Mouse (Mus musculus) neutrophil, adult 5-6 weeks (primary cell): ENCODE data around the gene Agpat2. TPM values are rescaled to one million over a fixed set of nuclear protein-coding genes. Genes with fewer than 3 reads are reported as not detected.
A peak's percentile ranks its signal among the peaks of the same experiment; 100 is the strongest.

Experiments used
- ATAC-seq: fragments of 151-379, 151-347 bp; 2 replicates; pipeline ENCODE4 v1.8.0; 2017; ENCODE audit warnings: mild to moderate bottlenecking, moderate TSS enrichment; ENCODE audit not compliant: insufficient number of reproducible peaks, poor library complexity, low FRiP score, severe bottlenecking; ENCODE audit errors: extremely low read depth
- total RNA-seq: library from RNA; stranded (forward); fragments of 200-1000 nt; gene quantifications from 2 replicates; pipeline ENCODE4 v1.2.3, GENCODE M21; 2017

Gene Agpat2
- total RNA-seq, 1 experiment from 2014 or later, result 40.4 TPM

DNA sequence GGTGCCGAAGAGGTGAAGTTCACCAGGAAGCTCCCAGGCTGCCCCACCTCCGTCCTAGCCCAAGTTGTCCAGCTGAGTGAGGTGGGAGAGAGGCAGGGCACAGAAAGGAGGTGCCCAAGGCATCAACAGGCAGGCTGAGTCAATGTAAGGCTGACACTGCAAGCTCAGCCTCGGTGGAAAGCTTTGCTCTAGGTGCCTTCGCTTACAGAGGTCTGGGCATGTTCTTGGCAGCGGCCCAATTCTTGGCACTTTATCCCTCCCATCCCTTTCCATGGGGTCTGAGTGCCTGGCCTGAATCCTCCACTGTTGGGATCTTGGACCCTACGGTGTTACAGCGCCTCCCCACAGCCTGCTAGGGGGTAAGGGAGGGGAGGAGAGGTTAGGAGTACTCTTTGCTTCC, 21.5 kb downstream of the Agpat2 start:
- no peak for ATAC-seq

DNA sequence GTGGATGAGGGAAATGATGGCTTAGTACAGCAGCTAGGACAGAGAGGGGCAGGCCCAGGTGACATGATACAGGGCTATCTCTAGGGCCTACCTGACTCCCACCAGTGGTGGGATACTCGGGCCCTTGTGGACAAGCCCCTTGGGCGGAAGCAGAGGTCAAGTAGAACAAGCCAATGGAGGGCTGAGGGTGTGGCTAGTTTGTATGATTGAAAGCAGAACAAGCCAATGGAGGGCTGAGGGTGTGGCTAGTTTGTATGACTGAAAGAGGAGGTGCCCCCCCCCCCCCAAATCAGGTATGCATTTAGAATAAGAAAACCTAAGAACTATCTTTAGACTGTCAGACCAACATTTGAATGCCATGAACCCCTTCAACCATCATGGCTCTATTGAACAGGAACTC, 22.0 kb downstream of the Agpat2 start:
- ATAC-seq, result no peak

DNA sequence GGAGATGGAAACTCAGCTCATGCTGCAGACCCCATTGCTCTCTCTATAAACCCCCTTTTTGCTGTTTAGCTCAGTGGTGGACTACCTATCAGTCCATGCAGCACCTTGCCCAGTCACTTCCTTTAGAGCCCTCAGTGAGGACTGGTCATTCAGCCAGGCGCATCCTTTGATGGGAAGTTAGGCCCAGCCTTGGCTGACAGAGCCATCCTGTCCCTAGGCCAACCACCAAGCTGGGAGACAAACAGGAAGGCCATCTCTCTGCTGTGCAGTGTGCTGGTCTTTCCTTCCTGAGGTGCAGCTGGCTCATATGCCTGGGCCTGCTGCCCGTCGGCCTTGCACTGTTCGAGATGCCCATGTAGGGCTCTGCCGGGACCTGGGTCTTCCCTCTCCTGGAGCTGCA, 23.5 kb downstream of the Agpat2 start:
- no peak for ATAC-seq

DNA sequence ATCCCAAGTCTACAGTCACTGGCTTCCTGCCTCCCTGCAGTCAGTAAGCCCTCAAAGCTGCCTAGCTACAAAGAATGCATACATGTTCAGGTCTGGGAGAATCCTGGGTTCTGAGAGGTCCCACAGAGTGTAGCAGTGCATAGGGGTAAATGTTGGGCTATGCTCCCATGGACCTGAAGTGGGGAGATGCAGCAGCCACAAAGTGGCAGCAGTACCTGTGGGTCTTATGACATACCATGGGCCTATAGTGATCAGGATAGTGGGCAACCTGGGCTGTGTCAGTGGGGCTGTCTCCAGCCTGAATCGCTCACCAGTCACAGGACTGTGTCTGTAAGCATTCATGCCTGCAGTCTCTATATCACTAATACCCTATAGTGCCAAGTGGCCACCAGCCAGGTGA, 24.5 kb downstream of the Agpat2 start, which contains the start of gene Egfl7:
Egfl7 (plus strand) TSS at position 301 of the 400 bp plus-strand sequence.
- no peak for ATAC-seq

DNA sequence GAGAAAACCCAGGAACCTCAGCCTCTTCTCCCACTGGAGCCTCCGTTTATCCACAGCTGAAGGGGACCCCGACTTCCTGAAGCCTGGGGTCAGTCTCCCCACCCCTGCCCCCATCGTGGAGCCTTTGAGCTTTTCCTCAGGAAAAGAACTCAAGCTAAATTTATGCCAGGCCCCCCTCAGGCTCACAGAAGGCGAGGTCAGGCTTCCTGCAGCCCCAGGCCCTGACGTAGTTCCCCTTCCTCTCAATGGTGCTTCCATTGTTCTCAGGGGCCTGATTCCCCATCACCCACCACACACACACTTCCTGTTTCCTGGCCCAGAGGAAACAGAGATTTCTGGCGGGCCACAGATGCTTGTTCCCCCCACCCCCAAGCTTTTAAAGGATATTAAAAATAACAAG, 25.8 kb downstream of the Agpat2 start:
- ATAC-seq, result no peak

DNA sequence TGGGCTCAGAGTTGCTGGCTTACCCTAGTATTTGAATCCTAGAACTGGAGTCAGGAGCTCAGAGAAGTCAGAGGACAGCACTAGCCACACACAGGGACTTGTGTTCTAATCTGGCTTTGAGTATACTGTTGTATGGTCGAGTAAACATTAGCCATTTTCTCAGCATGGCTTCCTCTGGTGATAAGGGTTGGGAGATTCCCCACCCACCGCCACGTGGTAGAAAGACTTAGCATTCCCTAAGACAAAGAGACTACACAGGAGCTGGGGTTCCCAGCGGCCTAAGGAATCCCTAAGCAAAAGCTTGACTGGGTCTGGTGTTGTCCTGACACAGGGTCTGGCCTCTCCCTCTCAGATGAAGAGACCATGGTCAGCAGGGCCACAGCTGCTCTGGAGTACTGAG, 27.8 kb downstream of the Agpat2 start:
- ATAC-seq, result no peak

DNA sequence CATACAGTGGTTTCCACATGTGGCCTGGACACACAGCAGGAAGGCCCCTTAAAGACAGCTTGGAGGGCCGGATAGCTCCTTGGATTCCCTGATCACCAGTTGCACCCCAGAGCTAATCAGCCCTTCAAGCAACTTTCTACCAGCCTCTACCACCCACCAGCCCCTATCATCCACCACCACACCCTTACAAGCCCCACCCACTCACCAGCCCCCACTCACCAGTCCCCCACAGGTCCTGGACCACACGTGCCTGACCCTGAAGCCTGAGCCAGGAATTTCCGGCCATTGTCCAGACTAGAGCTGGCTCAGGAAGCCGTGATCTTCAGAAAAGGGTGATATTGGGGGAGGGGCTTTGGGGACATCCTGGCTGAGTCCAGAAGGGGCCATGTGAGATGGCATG, 28.4 kb downstream of the Agpat2 start:
- no peak for ATAC-seq

DNA sequence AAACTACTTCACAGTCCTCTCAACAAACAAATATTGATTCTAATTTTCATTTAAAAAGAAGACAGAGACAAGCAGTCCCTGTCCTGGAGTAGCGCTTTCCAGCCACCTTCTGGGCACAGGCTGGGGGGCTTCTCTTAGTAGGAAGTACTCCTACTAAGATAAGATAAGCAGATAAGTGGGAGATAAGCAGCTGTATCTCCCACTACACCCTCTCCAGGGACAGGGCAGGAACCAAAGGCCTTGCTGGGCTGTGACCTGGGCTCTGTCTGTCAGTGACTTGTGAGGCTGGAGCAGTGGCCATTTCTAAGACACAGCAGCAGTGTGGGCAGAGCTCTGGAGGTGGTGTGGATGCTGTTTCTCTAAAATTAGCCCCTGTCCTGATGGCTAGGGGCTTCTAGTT, 28.8 kb downstream of the Agpat2 start:
- no peak for ATAC-seq

DNA sequence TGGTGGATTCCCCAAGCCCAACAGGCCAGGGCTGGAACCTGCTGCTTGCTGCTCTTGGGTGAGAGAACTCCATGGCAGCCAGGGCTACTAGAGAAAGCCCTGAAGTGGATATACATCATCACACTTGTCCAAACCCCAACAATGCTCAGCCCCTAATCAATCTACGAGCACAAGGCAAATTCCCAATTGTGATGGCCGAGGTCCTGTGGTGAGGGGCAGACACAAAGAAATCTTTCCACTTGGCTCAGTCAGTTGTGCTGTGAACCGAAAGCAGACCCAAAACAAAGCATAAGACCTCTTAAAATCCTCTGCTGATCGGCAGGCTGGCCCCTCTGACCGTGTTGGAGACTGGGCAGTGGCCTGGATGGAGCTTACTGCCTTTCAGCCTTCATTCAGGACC, 29.4 kb downstream of the Agpat2 start:
- ATAC-seq, result no peak

DNA sequence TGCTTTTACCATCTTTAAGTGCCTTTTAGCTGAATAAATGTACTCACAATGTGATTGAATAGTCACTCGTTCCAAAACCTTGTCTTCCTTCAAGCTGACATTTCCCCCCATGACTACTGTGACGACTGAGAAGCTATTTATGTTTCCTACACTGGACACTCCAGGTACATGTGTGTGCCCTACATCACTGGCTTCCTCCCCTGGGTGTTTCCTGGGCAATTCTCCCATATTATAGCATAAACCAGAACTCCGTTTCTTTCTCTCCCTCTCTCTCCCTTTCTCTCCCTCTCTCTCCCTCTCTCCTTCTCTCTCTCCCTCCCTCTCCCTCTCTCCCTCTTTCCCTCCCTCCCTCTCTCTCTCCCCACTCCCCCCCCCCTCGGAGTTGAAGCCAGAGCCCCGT, 30.4 kb downstream of the Agpat2 start:
- ATAC-seq, result no peak

DNA sequence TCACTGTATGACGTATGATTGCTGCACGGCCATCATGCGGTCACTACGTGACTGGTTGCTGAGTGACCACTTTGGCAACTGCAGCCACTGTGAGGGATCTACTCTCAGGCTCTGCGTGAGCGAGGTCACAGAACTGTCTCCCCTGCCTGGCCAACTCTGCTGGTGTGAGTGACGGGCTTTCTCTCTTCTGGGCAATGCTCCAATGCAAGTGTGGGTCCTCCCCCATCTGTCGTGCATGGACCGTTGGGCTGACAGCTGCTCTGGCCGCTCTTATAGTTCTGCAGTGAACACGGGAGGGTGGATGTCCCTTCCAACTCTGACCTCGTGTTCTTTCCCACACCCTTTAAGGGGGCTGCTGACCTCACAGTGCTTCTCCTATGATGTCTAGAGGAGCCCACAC, 30.8 kb downstream of the Agpat2 start:
- no peak for ATAC-seq

DNA sequence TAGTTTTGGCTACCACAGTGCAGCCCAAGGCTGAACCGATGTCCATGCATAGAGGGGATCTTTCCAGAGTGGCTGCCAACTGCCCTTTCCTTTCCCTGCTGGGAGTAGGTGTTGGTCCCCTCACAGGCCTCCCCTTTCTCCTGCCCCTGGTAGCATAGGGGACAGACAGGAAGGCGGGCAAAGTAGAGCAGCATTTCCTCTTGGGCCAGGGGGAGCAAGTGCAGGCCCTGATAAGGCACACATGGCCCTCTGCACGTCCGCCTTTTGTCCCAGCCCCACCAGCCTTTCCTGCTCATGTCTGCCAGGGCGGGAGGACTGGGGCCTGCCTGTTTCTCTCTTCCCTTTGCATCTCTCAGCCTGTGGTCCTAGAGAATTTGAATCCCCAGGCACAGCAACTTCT, 32.4 kb downstream of the Agpat2 start:
- no peak for ATAC-seq

DNA sequence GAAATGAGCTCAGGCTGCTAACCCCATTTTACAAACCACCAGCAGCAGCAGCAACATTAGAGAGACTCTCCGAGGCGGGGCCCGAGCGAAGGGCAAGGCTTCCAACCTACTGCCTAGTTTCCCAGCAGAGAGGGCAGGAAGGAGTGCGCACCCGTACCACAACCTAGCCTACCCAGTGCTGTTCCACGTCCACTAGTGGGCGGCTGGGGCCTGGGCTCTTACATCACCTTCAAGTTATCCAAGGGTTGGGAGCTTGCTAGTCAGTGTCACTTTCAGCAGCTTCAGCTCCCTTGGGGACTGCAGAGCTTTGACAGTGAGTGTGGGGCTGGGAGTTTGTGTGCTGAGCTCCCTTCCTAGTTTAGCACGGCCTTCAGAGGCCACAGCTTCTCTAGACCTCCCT, 32.8 kb downstream of the Agpat2 start:
- ATAC-seq, result no peak

DNA sequence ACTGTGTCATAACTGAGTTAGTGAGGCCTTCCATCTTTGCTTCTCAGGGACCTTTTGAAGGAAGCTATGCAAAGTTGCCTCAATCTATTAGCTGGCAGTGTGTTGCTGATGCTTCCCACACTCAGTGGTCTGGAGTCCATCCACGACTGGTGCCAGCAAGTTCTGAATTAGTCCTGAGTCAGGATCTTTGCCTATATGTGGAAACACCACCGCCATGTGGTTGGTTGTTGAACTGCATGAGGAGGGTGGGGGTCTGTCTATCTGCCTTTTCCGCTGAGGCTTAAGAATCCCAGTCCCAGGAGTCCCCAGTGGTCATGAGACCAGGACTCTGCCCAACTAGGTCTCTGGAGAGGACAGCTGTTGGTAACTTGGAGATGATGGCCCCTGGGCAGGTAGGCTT, 34.2 kb downstream of the Agpat2 start:
- no peak for ATAC-seq

DNA sequence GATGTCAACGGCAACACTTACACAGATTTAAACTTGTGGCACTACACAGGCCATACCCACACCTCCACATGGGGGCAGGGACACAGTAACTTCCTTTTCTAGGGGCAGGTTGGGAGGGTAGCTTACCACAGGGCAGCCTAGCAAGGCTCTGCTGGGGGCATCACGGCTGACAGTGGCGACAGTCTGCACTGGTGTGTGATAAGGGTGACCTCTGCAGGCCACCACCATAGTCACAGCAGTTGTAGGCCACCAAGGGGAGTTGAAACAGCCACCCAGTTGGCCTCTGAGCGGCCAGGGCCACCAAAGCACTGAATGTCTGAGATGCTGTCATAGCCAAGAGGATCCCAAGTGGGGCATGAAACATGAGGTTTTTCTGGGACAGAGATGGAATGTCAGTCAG, 38.0 kb downstream of the Agpat2 start:
- peak; percentile 84 for ATAC-seq

DNA sequence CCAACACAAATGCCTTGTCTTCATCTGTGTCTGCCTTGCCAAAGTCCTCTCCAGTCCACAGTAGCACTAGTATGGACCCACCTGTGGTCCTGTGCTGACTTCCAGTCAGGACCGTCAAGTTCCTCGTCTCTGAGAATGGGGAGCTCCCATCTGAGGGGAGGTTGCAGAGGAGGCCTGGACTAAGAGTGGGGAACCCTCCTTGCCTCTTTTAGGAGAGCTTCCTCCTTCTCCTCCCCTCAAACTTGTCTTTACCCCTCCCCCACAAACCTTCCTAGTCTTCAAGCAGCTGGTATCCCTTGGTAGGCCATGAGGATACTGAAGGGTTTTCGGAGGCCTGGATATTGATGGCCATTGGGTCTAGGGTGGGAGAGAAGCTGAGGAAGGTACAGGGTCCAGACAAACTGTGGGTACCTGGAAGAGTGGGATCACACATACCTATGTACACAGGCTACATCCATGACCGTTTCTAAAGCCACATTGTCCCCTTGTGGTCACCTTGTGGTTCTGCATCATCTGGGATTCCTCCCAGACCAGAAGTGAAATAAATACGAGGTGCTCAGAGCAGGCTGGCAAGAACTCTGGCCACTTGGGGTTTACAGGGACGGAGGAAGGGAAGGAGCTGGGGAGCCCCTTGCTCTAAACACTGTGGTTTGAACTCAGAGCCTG, 42.7 kb downstream of the Agpat2 start:
- ATAC-seq, result peak; percentile 51; the same call in 1 of the 2 replicates

DNA sequence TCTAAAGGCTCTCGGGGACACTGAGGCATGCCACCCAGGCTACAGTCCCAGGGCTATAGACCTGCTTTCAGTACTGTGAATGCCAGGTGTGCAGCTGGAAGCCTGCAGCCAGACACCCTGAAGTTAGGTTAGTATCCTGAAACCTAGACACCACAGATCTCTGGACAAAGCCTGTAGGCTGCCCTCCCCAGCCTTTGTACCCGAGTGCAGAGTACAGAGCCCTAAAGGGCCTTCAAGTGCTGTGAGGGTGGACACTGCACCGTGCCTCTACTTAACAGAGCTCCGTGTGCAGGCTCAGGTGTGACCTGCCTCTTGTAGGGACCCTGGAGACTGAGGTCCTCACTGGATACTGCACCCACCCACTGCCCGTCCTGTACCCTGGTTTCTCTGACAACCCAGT, 43.7 kb downstream of the Agpat2 start:
- no peak for ATAC-seq

DNA sequence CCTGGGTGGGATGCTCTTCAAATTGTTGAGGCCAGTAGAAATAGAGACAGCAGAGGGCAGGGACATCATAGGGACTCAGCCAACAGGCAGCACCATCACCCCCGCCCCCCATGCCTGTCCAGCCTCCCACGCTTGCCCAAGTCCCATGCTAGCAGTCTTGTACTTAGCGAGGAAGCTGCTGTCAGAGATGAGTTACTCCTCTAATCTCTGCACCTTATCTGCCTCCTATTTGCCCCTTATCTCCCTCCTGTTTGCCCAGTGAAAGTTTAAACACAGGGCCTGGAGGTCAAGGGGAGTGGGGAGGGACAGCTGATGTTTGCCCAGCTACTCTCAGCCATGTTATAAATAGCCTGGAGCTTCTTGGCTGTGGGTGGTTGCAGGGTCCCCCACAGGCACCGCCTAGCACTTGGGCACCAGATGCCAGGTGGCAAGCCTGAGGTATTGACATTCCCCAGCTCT, 47.7 kb downstream of the Agpat2 start:
- no peak for ATAC-seq

DNA sequence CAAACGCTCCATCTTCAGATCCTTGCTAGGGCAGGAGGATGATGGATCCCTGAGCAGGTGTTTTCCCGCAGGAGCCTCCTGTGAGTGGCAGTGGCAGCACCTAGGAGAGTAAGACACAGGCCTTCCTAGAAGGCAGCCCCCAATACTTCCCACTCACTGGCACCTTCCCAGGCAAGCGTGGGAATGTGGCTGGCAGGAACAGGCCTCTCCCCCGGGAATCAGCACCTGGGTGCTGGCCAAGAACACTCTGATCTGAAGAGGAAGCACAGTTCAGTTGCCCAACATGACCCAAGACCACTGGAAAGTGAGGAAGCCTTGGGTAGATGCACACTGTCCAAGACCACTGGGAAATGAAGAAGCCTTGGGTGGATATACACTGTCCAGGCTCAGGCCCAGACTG, 49.1 kb downstream of the Agpat2 start:
- ATAC-seq, result no peak

DNA sequence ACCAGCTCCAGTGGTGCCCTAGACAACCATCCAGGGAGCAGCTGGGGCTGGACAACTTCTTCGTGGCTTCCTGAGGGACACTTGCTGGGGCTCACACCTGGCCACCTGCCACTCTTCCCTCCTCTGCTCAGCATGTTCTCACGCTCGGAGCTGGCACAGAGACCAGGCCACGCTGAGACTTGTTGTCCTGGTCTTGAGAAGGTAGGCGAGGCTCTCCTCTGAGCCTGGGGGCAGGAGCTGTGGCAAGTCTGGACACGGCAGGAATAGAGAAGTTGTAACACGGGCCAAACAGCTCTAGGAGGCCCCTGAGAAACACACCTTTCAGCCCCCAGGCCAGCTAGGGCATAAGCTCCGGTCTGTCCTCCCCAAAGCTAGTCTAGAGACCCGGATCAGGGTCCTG, 50.3 kb downstream of the Agpat2 start:
- ATAC-seq, result no peak

DNA sequence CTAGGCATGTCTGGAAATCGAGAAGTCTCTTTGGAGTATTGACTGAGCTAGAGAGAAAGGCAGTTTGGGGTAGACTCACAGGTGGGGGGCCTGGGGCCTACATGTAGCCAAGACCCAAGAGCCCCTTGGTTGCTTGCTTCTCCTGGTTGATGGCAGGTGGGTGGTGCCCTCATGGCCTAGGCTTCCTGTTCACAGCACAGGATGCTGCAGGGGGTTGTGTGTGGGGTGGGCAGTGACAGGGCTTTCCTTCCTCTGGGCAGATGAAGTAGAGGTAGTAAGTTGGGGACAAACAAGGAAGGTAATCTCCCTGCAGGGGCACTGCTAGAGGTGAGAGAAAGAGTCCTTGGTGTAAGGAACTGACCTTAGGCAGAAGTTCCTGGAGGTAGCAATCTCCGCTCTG, 52.2 kb downstream of the Agpat2 start:
- ATAC-seq, result no peak
